Mouse (Mus musculus) liver, embryonic 12.5 days (tissue): Measurements from ENCODE around the gene Snrpf. TPM values are rescaled to one million over a fixed set of nuclear protein-coding genes. Genes with fewer than 3 reads are reported as not detected.

Source experiments
- ATAC-seq: fragments of 200-750 bp; cut with Nextera tagmentation; 2 replicates; pipeline ENCODE4 v1.8.0; 2017; ENCODE audit warnings: moderate number of reproducible peaks, mild to moderate bottlenecking, moderate library complexity
- H3K27ac ChIP-seq: fragments of 300-500 bp; sonication (generic); 2 replicates; pipeline ENCODE4 v1.5.1; 2016; ENCODE audit warnings: mild to moderate bottlenecking
- H3K27me3 ChIP-seq: fragments of 300-500 bp; sonication (generic); replicated peaks from 2 replicates; pipeline ENCODE4 v1.6.1; 2016; ENCODE audit warnings: mild to moderate bottlenecking, moderate library complexity
- H3K36me3 ChIP-seq: fragments of 300-500 bp; sonication (generic); 2 replicates; pipeline ENCODE4 v1.6.1; 2016; ENCODE audit warnings: mild to moderate bottlenecking, moderate library complexity
- H3K4me1 ChIP-seq: fragments of 300-500 bp; sonication (generic); 2 replicates; pipeline ENCODE4 v1.6.1; 2016
- H3K4me2 ChIP-seq: fragments of 300-500 bp; sonication (generic); 2 replicates; pipeline ENCODE4 v1.6.1; 2016; ENCODE audit warnings: mild to moderate bottlenecking, moderate library complexity
- H3K4me3 ChIP-seq: fragments of 300-500 bp; sonication (generic); 2 replicates; pipeline ENCODE4 v1.5.1; 2016; ENCODE audit warnings: mild to moderate bottlenecking, moderate library complexity
- H3K9ac ChIP-seq: fragments of 300-500 bp; sonication (generic); 2 replicates; pipeline ENCODE4 v1.6.1; 2016; ENCODE audit warnings: mild to moderate bottlenecking, moderate library complexity
- H3K9me3 ChIP-seq: fragments of 300-500 bp; sonication (generic); replicated peaks from 2 replicates; pipeline ENCODE4 v1.6.1; 2016; ENCODE audit warnings: mild to moderate bottlenecking, moderate library complexity
- WGBS: fragments of 180-500 bp; shearing (Covaris S2); methylation state at CpG from one replicate; pipeline ENCODE4 v1.1.7; 2016; ENCODE audit not compliant: insufficient replicate concordance; 5-methylcytosine and 5-hydroxymethylcytosine counted together
- polyA plus RNA-seq: library from polyadenylated mRNA; unstranded; fragments of >200 nt; fragmentation: Nextera tagmentation; extraction: Ambion mirVana; gene quantifications from 2 replicates; pipeline ENCODE4 v1.2.1, GENCODE M21; 2016

Snrpf gene
- polyA plus RNA-seq, 1 experiment from 2014 or later = 128 TPM

GRCm38 (mm10) chr10:93544172-93544571, 45.3 kb downstream of the Snrpf start:
- WGBS = 62% methylated on average over 5 of the region's 5 CpGs
- Histone ChIP-seq H3K36me3 (no peaks in the 10 kb centered on the region), H3K4me1 (peaks cover 19% of the 10 kb centered on the region), H3K9ac (no peak overlapping the region), H3K27me3 (peaks cover 10% of the 10 kb centered on the region; the same call in 1 of the 2 replicates), H3K27ac (no peak overlapping the region), H3K4me2 (no peak overlapping the region), H3K9me3 (no peaks in the 10 kb centered on the region), H3K4me3 (no peak overlapping the region)
- no peak for ATAC-seq

- no peak overlapping the region for H3K9ac ChIP-seq
- H3K27me3 ChIP-seq = peaks cover 16% of the 10 kb centered on the region; the same call in 1 of the 2 replicates
- H3K4me2 ChIP-seq = no peak overlapping the region
- H3K4me3 ChIP-seq = no peak overlapping the region
- WGBS = 63% methylated on average over 6 of the region's 6 CpGs
- H3K27ac ChIP-seq = no peak overlapping the region
- no peaks in the 10 kb centered on the region for H3K36me3 ChIP-seq
- H3K4me1 ChIP-seq = peaks cover 19% of the 10 kb centered on the region
- ATAC-seq = no peak
- no peaks in the 10 kb centered on the region for H3K9me3 ChIP-seq
Observed at GRCm38 (mm10) chr10:93543176-93543575, 46.3 kb downstream of the Snrpf start.

DNA sequence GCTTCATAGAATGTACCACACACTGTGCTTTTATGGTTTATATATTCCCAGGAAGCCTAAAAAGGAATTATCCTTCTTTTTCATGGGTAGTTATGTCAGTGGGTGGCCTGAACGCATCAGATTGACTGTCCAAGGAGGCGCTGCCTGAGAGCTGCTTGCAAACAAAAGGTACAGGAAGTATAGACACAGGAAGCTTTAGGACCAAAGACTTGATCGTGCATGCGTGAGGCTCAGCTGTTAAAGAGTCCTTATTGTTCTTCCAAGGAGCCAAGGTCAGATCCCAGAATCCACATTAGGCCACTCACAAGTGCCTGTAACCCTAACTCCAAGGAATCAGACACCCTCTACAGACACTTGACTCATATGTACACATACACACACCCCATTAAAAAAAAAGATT, 47.1 kb downstream of the Snrpf start:
- no peak for ATAC-seq
- no peak overlapping the region for H3K27ac ChIP-seq
- no peak overlapping the region for H3K9ac ChIP-seq
- peaks cover 24% of the 10 kb centered on the region for H3K27me3 ChIP-seq
- no peak overlapping the region for H3K4me3 ChIP-seq
- H3K4me1 ChIP-seq = peaks cover 19% of the 10 kb centered on the region
- no peaks in the 10 kb centered on the region for H3K9me3 ChIP-seq
- 58% methylated on average over 4 of the region's 4 CpGs for WGBS
- H3K36me3 ChIP-seq = no peaks in the 10 kb centered on the region
- no peak overlapping the region for H3K4me2 ChIP-seq

DNA sequence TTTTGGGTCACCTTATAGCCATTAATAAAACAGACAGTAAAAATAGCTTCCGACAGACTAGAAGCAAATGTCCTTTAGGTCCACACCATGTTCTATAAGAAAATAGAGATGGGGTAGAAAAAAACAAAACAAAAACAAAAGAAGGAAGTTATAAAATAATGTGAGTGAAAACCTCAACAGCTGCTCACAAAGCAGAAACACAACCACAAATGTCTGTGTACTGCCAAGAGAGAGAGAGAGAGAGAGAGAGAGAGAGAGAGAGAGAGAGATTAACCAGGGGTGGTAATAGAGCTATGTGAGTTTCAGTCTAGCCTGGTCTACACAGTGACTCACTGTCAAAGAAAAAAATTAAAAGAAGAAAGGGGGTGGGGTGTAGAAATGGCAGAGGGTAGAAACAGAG, 47.9 kb downstream of the Snrpf start:
- Histone ChIP-seq H3K27me3 (peaks cover 26% of the 10 kb centered on the region), H3K9me3 (no peaks in the 10 kb centered on the region), H3K27ac (no peak overlapping the region), H3K9ac (no peak overlapping the region), H3K4me2 (no peak overlapping the region), H3K4me1 (peaks cover 19% of the 10 kb centered on the region), H3K36me3 (no peaks in the 10 kb centered on the region), H3K4me3 (no peak overlapping the region)
- ATAC-seq = no peak
- WGBS = 67% methylated on average over 1 of the region's 1 CpGs

GRCm38 (mm10) chr10:93540431-93541210, 48.9 kb downstream of the Snrpf start, which contains the start of gene Ccdc38:
Ccdc38 (plus strand) TSS chr10:93540632.
- ATAC-seq = peak; percentile 17; the same call in 1 of the 2 replicates
- H3K27ac ChIP-seq = 0 out of 2 replicates have a peak within 1 kb of the TSS, but pooled peaks have one; percentile 16
- H3K4me3 ChIP-seq = peak within 1 kb of the TSS; percentile 50
- H3K9ac ChIP-seq = peak within 1 kb of the TSS; percentile 49
- H3K36me3 ChIP-seq = no peaks in the 10 kb centered on the region
- peaks cover 32% of the 10 kb centered on the region for H3K27me3 ChIP-seq
- peaks cover 20% of the 10 kb centered on the region for H3K4me1 ChIP-seq
- H3K9me3 ChIP-seq = no peaks in the 10 kb centered on the region
- WGBS = 50% methylated on average over 17 of the region's 17 CpGs
- H3K4me2 ChIP-seq = peak within 1 kb of the TSS; percentile 73

DNA sequence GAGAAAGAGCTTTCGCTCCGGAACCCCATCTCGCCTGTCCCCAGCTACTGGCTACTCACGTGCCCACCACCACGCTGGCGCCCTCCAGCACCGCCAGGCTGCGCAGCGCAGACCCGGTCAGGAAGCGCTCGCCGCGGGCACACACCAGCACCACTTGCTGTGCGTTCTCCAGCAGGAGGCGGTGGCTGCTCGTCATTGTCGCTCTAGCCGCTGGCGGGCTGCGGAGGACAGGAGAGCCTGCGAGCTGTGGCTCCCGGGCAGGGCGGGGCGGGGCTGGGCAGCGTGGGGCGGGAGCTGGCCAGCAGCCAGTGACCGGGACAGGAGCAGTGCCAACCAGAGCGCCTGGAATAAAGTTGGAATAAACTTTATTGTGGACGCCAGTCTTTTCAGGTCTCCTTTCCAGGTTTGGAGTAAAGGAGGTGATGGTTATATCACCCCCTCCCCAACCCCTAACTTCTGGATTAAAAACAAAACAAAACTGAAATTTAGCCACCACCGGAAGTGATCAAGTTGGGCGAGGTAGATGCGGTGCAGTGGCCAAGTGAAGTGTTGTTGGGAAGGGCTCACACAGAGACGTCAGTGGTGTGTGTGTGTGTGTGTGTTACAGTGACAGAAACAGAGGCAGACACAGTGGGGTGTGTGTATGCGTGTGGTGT, 49.6 kb downstream of the Snrpf start, which contains the start of gene Amdhd1:
TSS of gene Amdhd1 (minus strand) at position 259 of the 656 bp plus-strand sequence.
- 3% methylated on average over 35 of the region's 35 CpGs for WGBS
- H3K4me3 ChIP-seq = peak within 1 kb of the TSS; percentile 50
- H3K27ac ChIP-seq = 0 out of 2 replicates have a peak within 1 kb of the TSS, but pooled peaks have one; percentile 16
- ATAC-seq = peak; percentile 81
- peaks cover 40% of the 10 kb centered on the region for H3K27me3 ChIP-seq
- no peaks in the 10 kb centered on the region for H3K36me3 ChIP-seq
- H3K9me3 ChIP-seq = no peaks in the 10 kb centered on the region
- H3K9ac ChIP-seq = peak within 1 kb of the TSS; percentile 49
- H3K4me2 ChIP-seq = peak within 1 kb of the TSS; percentile 73
- peaks cover 25% of the 10 kb centered on the region for H3K4me1 ChIP-seq

DNA sequence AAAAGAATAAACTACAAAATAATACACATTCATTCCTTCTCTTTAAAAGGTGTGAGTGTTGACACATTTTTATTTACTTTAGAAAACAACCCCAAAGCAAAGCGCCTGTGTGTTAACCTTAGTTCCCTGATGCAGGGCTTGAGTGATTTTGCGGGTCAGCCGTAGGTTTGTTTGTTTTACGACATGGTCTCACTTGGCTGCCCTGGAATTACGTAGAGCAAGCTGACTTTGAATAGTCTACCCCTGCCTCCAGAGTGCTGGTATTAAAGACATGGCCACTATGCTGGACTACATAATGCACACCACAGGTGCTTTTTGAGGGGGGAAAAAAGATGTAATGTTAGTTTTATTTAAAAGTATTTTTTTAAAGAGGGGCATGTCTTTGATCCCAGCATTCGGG, 50.7 kb downstream of the Snrpf start:
- Histone ChIP-seq H3K4me2 (no peak overlapping the region), H3K9me3 (no peaks in the 10 kb centered on the region), H3K27me3 (peaks cover 50% of the 10 kb centered on the region), H3K4me1 (peaks cover 25% of the 10 kb centered on the region), H3K4me3 (no peak overlapping the region), H3K9ac (no peak overlapping the region), H3K27ac (no peak overlapping the region), H3K36me3 (no peaks in the 10 kb centered on the region)
- 67% methylated on average over 6 of the region's 6 CpGs for WGBS
- ATAC-seq = no peak

DNA sequence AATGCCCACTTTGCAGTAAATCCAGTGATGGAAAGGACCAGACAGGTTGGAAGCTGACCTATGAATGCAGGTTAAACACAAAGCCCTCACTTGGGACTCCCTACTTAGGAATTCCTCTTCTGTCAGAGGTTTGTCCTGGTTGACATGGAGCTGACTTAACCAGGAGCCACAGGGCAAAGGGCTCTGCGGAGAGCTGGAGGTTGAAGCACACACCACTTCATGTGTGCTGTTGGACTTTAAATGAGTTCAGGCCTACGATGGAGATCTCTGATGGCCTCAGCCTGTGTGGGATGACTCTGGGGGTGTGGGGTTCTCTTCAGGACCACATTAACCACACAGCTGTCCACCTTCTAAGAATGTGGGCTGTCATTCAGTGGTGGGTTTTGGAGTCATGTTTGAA, 51.2 kb downstream of the Snrpf start:
- no peak for ATAC-seq

More for the DNA sequence above, 51.2 kb downstream of the Snrpf start:
- no peak overlapping the region for H3K4me2 ChIP-seq
- WGBS = 63% methylated on average over 2 of the region's 2 CpGs
- H3K4me3 ChIP-seq = no peak overlapping the region
- H3K9me3 ChIP-seq = no peaks in the 10 kb centered on the region
- H3K27ac ChIP-seq = no peak overlapping the region
- no peaks in the 10 kb centered on the region for H3K36me3 ChIP-seq
- peaks cover 50% of the 10 kb centered on the region for H3K27me3 ChIP-seq
- peaks cover 25% of the 10 kb centered on the region for H3K4me1 ChIP-seq
- H3K9ac ChIP-seq = no peak overlapping the region

Other genes starting within 250 kb of the Snrpf start
- gene Lta4h, start 136.3 kb downstream of the Snrpf start, polyA plus RNA-seq = 97.2 and 104 TPM in 2 replicates
- 1.6 and 1.8 TPM in 2 replicates for gene Hal, start 100.9 kb downstream of the Snrpf start, polyA plus RNA-seq
- 6.3 and 6.9 TPM in 2 replicates for gene Amdhd1, start 49.7 kb downstream of the Snrpf start, polyA plus RNA-seq
- 0.14 and 0.29 TPM in 2 replicates for gene Ccdc38, start 49.1 kb downstream of the Snrpf start, polyA plus RNA-seq
- 0.17 and 0.26 TPM in 2 replicates for gene Ntn4, start 51.0 kb upstream of the Snrpf start, polyA plus RNA-seq
- gene Usp44, start 241.8 kb upstream of the Snrpf start, polyA plus RNA-seq = 5.5 and 5.8 TPM in 2 replicates